Mouse (Mus musculus) bone marrow macrophage, adult 2 months (primary cell): ENCODE measurements around the gene Zmynd11.

Experiments used
- CTCF ChIP-seq: IDR thresholded peaks from 2 replicates; pipeline ENCODE4 v1.5.1; 2012; ENCODE audit warnings: low read depth, mild to moderate bottlenecking, low read length, moderate library complexity
- POLR2A ChIP-seq: IDR thresholded peaks from 2 replicates; pipeline ENCODE4 v1.6.1; 2012; ENCODE audit warnings: mild to moderate bottlenecking, low read depth, low read length, borderline replicate concordance

- TF ChIP-seq CTCF (no peak), POLR2A (no peak)
Measured at GRCm38 (mm10) chr13:9737024-9737423, 28.1 kb downstream of the Zmynd11 start.
